Comparison of ENCODE assay signal across 12 mouse cellular contexts in the genomic region with DNA sequence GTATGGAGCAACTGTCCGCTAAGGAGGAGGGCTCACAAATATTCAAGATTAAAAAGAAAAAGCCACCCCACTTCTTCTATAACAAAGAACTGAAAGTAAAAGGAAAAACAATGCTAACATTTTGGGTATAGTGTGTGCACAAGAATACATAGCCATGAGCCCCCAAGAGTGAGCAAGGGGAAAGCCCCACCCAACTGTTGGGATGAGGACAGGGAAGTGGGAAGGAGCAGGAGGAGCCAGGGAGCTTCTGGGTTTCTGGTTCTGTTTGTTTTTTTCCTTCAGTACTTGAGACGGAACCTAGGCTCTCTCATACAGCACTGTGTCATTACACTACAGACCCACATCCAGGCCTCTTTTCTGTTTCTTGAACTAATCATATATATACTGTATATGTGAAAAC. TPM values are rescaled to one million over a fixed set of nuclear protein-coding genes. Genes with fewer than 3 reads are reported as not detected.
DNase-seq lines count a peak whose midpoint lies in the region; ATAC-seq and TF ChIP-seq lines count a peak whose summit lies in the region.
"Had no signal": no experiment of that assay in that cellular context is flagged by ENCODE, and none has a peak within 500 bp of the region (broad histone marks: within the 10 kb centered on the region; RNA-seq: fewer than 3 reads in every experiment).

No protein-coding gene starts in this region.

- H3K36me3 ChIP-seq in kidney, embryonic 15.5 days, result no peaks in the 10 kb centered on the region
- H3K36me3 ChIP-seq in CH12.LX (replicated peaks in 1 of 2; ENCODE audit: control insufficient read depth in 1 of 2, insufficient read depth in 1 of 2, low read length in 1 of 2), result no peaks in the 10 kb centered on the region
- H3K36me3 ChIP-seq in liver, embryonic 12.5 days, result 0 out of 2 replicates have a peak, but pooled peaks cover 2% of the 10 kb centered on the region
- no peaks in the 10 kb centered on the region for H3K36me3 ChIP-seq in forebrain, embryonic 15.5 days

- peak overlapping the region; percentile 88 for H3K27ac ChIP-seq in kidney, embryonic 15.5 days
- peak overlapping the region; percentile 45; the same call in 1 of the 2 replicates for H3K27ac ChIP-seq in CH12.LX (ENCODE audit: insufficient read depth, low read depth)
- H3K27ac ChIP-seq in bone marrow, adult 2 months (ENCODE audit: control insufficient read depth, insufficient read depth, low read depth, low read length, poor library complexity), result peak overlapping the region; percentile 32
- peak overlapping the region; percentile 88 for H3K27ac ChIP-seq in liver, embryonic 12.5 days
- H3K27ac ChIP-seq in forebrain, embryonic 15.5 days (replicated peaks), result no peak overlapping the region

- H3K9me3 ChIP-seq in kidney, embryonic 15.5 days (replicated peaks), result no peaks in the 10 kb centered on the region
- H3K9me3 ChIP-seq in CH12.LX (replicated peaks; ENCODE audit: low read length), result no peaks in the 10 kb centered on the region
- no peaks in the 10 kb centered on the region for H3K9me3 ChIP-seq in liver, embryonic 12.5 days (replicated peaks)
- H3K9me3 ChIP-seq in forebrain, embryonic 15.5 days, result no peaks in the 10 kb centered on the region
- H3K9me3 ChIP-seq: G1E had no signal

- in situ Hi-C loops in CH12.LX (cut with MboI; ENCODE audit: low pct_ligation_motif_present, low pct_unique_long_range_greater_than_20kb, low sequenced_read_pairs), result no loop called here

- WGBS in kidney, embryonic 15.5 days, result 77% methylated on average over 2 of the region's 2 CpGs
- 54% methylated on average over 2 of the region's 2 CpGs for WGBS in bone marrow, adult 2 months
- 46% methylated on average over 2 of the region's 2 CpGs for WGBS in liver, embryonic 12.5 days (ENCODE audit: insufficient replicate concordance)
- WGBS in forebrain, embryonic 15.5 days, result 81% methylated on average over 2 of the region's 2 CpGs

- no peak for TF ChIP-seq POLR2A in CH12.LX (IDR thresholded peaks at IDR 0.05; ENCODE audit: low read depth, low read length)
- TF ChIP-seq POLR2A in bone marrow, adult 2 months (IDR thresholded peaks at IDR 0.05; ENCODE audit: borderline replicate concordance, control insufficient read depth, low read depth, low read length), result no peak

- H3K4me1 ChIP-seq in kidney, embryonic 15.5 days, result peaks cover 52% of the 10 kb centered on the region
- peaks cover 27 to 75% of the 10 kb centered on the region in 2 experiments for H3K4me1 ChIP-seq in CH12.LX (ENCODE audit: control insufficient read depth in 1 of 2, insufficient read depth in 2 of 2)
- peaks cover 6% of the 10 kb centered on the region for H3K4me1 ChIP-seq in bone marrow, adult 2 months (ENCODE audit: control insufficient read depth, insufficient read depth, low read length)
- peaks cover 84% of the 10 kb centered on the region for H3K4me1 ChIP-seq in liver, embryonic 12.5 days
- peaks cover 12% of the 10 kb centered on the region for H3K4me1 ChIP-seq in forebrain, embryonic 15.5 days

- no peak for TF ChIP-seq RAD21 in CH12.LX (IDR thresholded peaks at IDR 0.05; ENCODE audit: low read depth, low read length)

- dilution Hi-C loops in CH12.LX (cut with MboI; ENCODE audit: extremely low pct_ligation_motif_present, extremely low pct_unique_long_range_greater_than_20kb, low sequenced_read_pairs), result no loop called here

- H3K27me3 ChIP-seq in kidney, embryonic 15.5 days, result no peaks in the 10 kb centered on the region
- no peaks in the 10 kb centered on the region for H3K27me3 ChIP-seq in CH12.LX (replicated peaks)
- H3K27me3 ChIP-seq in liver, embryonic 12.5 days (replicated peaks), result no peaks in the 10 kb centered on the region
- no peaks in the 10 kb centered on the region for H3K27me3 ChIP-seq in forebrain, embryonic 15.5 days

- no peak overlapping the region for H3K4me2 ChIP-seq in kidney, embryonic 15.5 days
- H3K4me2 ChIP-seq in CH12.LX (ENCODE audit: insufficient read depth, low read depth, poor library complexity, severe bottlenecking), result peak overlapping the region; percentile 85
- peak overlapping the region; percentile 70 for H3K4me2 ChIP-seq in liver, embryonic 12.5 days
- H3K4me2 ChIP-seq in forebrain, embryonic 15.5 days (replicated peaks), result no peak overlapping the region

- TF ChIP-seq CTCF in CH12.LX (conservative IDR thresholded peaks at IDR 0.05 in 1 of 2, IDR thresholded peaks at IDR 0.05 in 1 of 2; ENCODE audit: low read depth in 2 of 2, low read length in 2 of 2), result no peak
- no peak for TF ChIP-seq CTCF in bone marrow, adult 2 months (IDR thresholded peaks at IDR 0.05; ENCODE audit: control insufficient read depth, insufficient read depth, low read length)

- H3K4me3 ChIP-seq in kidney, embryonic 15.5 days (replicated peaks), result no peak overlapping the region
- peak overlapping the region in 1 of 3 experiments; percentile 52 for H3K4me3 ChIP-seq in CH12.LX (replicated peaks in 1 of 3; ENCODE audit: low read depth in 2 of 3, low read length in 2 of 3, poor library complexity in 1 of 3)
- H3K4me3 ChIP-seq in bone marrow, adult 2 months (replicated peaks; ENCODE audit: control insufficient read depth, low read depth, low read length), result no peak overlapping the region
- peak overlapping the region; percentile 55 for H3K4me3 ChIP-seq in liver, embryonic 12.5 days
- no peak overlapping the region for H3K4me3 ChIP-seq in forebrain, embryonic 15.5 days
- H3K4me3 ChIP-seq: left cerebral cortex, adult 2 months had no signal

- ATAC-seq in kidney, embryonic 15.5 days (replicated peaks; ENCODE audit: low FRiP score), result no peak
- ATAC-seq in liver, embryonic 12.5 days, result no peak
- no peak for ATAC-seq in forebrain, embryonic 15.5 days (replicated peaks)
- no peak; the same call in none of the 2 replicates for ATAC-seq in granulocyte monocyte progenitor cell, adult 5-6 weeks (replicated peaks; ENCODE audit: poor library complexity, severe bottlenecking)

- peaks cover 29% of the 10 kb centered on the region for H3K79me2 ChIP-seq in CH12.LX (replicated peaks; ENCODE audit: control insufficient read depth, extremely low read depth, insufficient read depth, poor library complexity, severe bottlenecking)

- H3K9ac ChIP-seq in kidney, embryonic 15.5 days, result no peak overlapping the region
- H3K9ac ChIP-seq in CH12.LX (ENCODE audit: insufficient read depth, low read depth), result peak overlapping the region; percentile 72
- H3K9ac ChIP-seq in liver, embryonic 12.5 days, result peak overlapping the region; percentile 76
- no peak overlapping the region for H3K9ac ChIP-seq in forebrain, embryonic 15.5 days (replicated peaks)

- DNase-seq in kidney, adult 18-20 months, result no peak
- DNase-seq in CH12.LX (ENCODE audit: extremely low read depth), result no peak
- no peak for DNase-seq in spleen, postnatal 4 days (ENCODE audit: low spot score in 2 of 2)
- DNase-seq: midbrain, embryonic 14.5 days; spleen, adult 18-20 months had no signal

- TF ChIP-seq EP300 in CH12.LX (IDR thresholded peaks at IDR 0.05; ENCODE audit: low read length), result no peak

TF ChIP-seq in CH12.LX, 34 proteins besides CTCF, POLR2A, EP300 and RAD21:
- TF ChIP-seq SMC3 (IDR thresholded peaks at IDR 0.05; ENCODE audit: low read depth, low read length) (no peak), ZNF384 (IDR thresholded peaks at IDR 0.05; ENCODE audit: low read depth, low read length) (no peak), MAZ (IDR thresholded peaks at IDR 0.05; ENCODE audit: low read depth, low read length) (no peak), SIN3A (IDR thresholded peaks at IDR 0.05; ENCODE audit: low read length) (no peak), MAFK (IDR thresholded peaks at IDR 0.05; ENCODE audit: insufficient replicate concordance, low read length) (no peak), ETS1 (conservative IDR thresholded peaks at IDR 0.05; ENCODE audit: low read depth, low read length) (no peak), KAT2A (IDR thresholded peaks at IDR 0.05; ENCODE audit: insufficient replicate concordance, low read length) (no peak), JUND (conservative IDR thresholded peaks at IDR 0.05; ENCODE audit: low read depth, low read length) (no peak), ZMIZ1 (IDR thresholded peaks at IDR 0.05; ENCODE audit: low read depth, low read length) (no peak), CHD2 (IDR thresholded peaks at IDR 0.05; ENCODE audit: low read length) (no peak), NRF1 (IDR thresholded peaks at IDR 0.05; ENCODE audit: low read depth, low read length) (no peak), RCOR1 (conservative IDR thresholded peaks at IDR 0.05; ENCODE audit: low read depth, low read length) (no peak), JUN (IDR thresholded peaks at IDR 0.05; ENCODE audit: insufficient read depth, low read depth, low read length) (no peak), NELFE (IDR thresholded peaks at IDR 0.05; ENCODE audit: low read depth, low read length) (no peak), ZKSCAN1 (IDR thresholded peaks at IDR 0.05; ENCODE audit: borderline replicate concordance, low read depth, low read length) (no peak), PAX5 (IDR thresholded peaks at IDR 0.05; ENCODE audit: low read length) (no peak), MXI1 (IDR thresholded peaks at IDR 0.05; ENCODE audit: low read depth, low read length) (no peak), USF1 (IDR thresholded peaks at IDR 0.05; ENCODE audit: low read depth, low read length) (no peak), TCF12 (IDR thresholded peaks at IDR 0.05; ENCODE audit: low read depth, low read length) (no peak), E2F4 (IDR thresholded peaks at IDR 0.05; ENCODE audit: insufficient replicate concordance, low read depth, low read length) (no peak)

RNA-seq across cellular contexts. Expression of a gene that starts 31.1 kb away (rescaled TPM):
- 74.6 and 76.4 TPM in 2 replicates for polyA plus RNA-seq in kidney, embryonic 15.5 days (2015; fragmentation: Nextera tagmentation; extraction: Ambion mirVana)
- total RNA-seq in CH12.LX (2012; rRNA removed) (47.9 and 48.4 TPM in 2 replicates), CH12.LX (2014; rRNA removed) (53.6 and 53.7 TPM in 2 replicates)
- polyA plus RNA-seq in CH12.LX (2012; ENCODE audit: insufficient read length, low read depth), result 85.5 and 99.3 TPM in 2 replicates
- polyA plus RNA-seq in bone marrow, adult 2 months (2011; ENCODE audit: insufficient read depth, insufficient read length, low replicate concordance, missing spikeins), result 47.6 and 48.2 TPM in 2 replicates
- polyA plus RNA-seq in liver, embryonic 12.5 days (2016; fragmentation: Nextera tagmentation; extraction: Ambion mirVana), result 65.1 and 68.4 TPM in 2 replicates
- polyA plus RNA-seq in forebrain, embryonic 15.5 days (2015; fragmentation: Nextera tagmentation; extraction: Ambion mirVana), result 21.5 and 25.5 TPM in 2 replicates
- 43.3 and 56.8 TPM in 2 replicates for total RNA-seq in granulocyte monocyte progenitor cell, adult 5-6 weeks (2014; fragmentation: Nextera tagmentation)
- 65.2 and 91.1 TPM in 2 replicates for total RNA-seq in granulocyte monocyte progenitor cell, adult 5-6 weeks (2017)

Comparison
In these comparisons a context has a peak if more than half of its experiments do, and no peak if none do; other contexts are left out.
1. H3K4me2 ChIP-seq: peak in CH12.LX (single experiment) and liver, embryonic 12.5 days (single experiment); none in kidney, embryonic 15.5 days (single experiment) and forebrain, embryonic 15.5 days (single experiment).
2. H3K9ac ChIP-seq: peak in CH12.LX (single experiment) and liver, embryonic 12.5 days (single experiment); none in kidney, embryonic 15.5 days (single experiment) and forebrain, embryonic 15.5 days (single experiment).